Mouse (Mus musculus) lung, adult 2 months (tissue): Measurements from ENCODE around the gene Sar1a.

Source experiments
- CTCF ChIP-seq: fragments of 200-500 bp; IDR thresholded peaks from 2 replicates; pipeline ENCODE4 v1.5.1; 2011; ENCODE audit warnings: mild to moderate bottlenecking, low read length, control low read depth; ENCODE audit not compliant: insufficient read depth
- POLR2A ChIP-seq: fragments of 200-500 bp; IDR thresholded peaks from 2 replicates; pipeline ENCODE4 v1.6.1; 2011; ENCODE audit warnings: low read depth, mild to moderate bottlenecking, control low read depth, low read length, borderline replicate concordance; ENCODE audit errors: extremely low read depth

GRCm38 (mm10) chr10:61669289-61669688 is 10.8 kb upstream of the Sar1a start:
- TF ChIP-seq POLR2A: no peak
- TF ChIP-seq CTCF: no peak
